Mouse (Mus musculus): ENCODE data around the gene Inf2.

DNA sequence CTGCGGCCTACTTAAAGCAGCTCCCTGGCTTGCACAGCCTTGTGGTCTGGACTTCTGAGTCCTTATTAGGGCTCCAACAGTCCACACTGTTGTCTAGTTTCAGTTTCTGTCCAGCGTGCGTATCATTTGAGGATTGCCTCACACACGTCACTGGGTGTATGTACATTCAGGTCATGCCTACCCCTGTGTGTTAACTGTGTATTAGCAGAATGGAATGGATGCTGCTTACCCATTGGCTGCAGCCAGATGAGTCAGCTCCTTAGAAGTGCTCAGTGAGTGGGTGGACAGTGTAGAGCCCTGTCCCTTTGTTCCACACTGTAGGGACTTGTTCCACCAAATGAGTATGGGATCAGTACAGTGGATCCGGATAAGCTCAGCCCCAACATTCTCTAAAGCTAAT is 59.5 kb downstream of the Inf2 start:
- TF ChIP-seq CTCF (IDR thresholded peaks at IDR 0.05; ENCODE audit: control insufficient read depth, insufficient read depth, insufficient read length) (no peak), MAX (IDR thresholded peaks at IDR 0.05) (no peak)
